Mouse (Mus musculus): ENCODE measurements at regions not wholly inside any gene's neighbourhood (a gene's known extent, or its start where the extent isn't known, plus 50 kb on each side); places are given as distances from the start of the nearest gene placed in this dataset.
"Not testable (repeated sequence)": the region's sequence is repeated elsewhere in the genome, so short reads cannot be mapped to it uniquely, and the experiment has no call there.

DNA sequence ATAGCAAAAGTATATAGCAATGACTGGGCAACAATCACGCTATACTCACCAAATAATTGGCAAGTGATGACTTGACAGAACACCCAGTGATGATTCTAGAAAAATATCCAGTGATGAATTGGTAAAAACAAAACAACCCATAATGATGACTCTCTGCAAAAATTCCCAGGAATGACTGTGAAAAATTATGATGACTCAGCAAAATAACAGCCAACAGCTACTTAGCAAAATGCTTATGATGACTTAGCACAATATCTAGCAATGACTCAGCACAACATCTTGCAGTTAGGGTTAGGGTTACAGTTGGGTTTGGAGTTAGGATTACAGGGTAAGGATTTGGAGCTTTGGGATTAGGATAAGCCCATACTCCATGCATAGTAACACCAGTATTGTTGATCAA is 232.4 kb upstream of the 1700012A03Rik start:
- no peak for DNase-seq (ENCODE audit: low spot score in 2 of 2)

DNA sequence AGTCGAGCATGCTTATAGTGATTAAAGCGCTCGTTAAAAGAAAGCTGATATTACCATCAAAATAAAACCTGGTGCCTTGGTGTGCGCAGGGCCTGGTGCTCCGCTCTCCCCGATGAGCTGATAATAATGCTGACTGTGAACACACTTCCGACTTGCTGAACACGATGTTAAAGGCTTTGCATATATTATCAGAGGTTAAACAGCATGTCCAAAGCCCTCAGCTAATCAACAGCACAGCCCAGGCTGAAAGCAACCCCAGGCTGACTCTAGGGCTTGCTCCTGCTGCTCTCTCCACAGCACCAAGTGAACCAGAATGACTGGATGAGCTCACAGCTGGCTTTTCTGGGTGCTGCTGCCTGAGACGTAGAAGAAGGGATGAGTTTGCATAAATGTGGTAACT is 238.2 kb upstream of the 1700012A03Rik start:
- no peak for DNase-seq (ENCODE audit: low spot score in 2 of 2)

- DNase-seq (ENCODE audit: low spot score in 2 of 2) = no peak
Measured at GRCm38 (mm10) chr6:31810602-31811512, 239.2 kb upstream of the 1700012A03Rik start.

GRCm38 (mm10) chr6:31804468-31804867 is 240.7 kb upstream of the Podxl start:
- not testable (repeated sequence) for DNase-seq (ENCODE audit: low spot score in 2 of 2)

DNA sequence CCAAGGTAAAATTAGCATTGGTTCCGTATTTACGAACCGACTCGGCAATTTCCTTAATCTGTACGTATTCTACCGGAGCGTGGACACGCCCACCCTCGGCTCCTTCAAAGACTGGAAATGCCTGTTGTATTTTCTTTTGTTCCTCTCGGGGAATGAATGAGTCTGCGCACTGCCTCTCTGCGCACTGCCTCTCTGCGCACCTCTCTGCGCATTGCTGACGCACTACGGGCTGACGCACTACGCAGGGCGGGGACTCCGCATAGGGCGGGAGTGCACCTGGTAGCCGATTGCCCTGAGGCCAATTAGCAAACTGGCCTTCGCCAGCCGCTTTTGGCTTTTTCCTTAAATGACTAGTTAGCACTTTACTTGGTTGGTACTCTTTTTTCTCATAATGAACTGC is 239.4 kb upstream of the Podxl start:
- not testable (repeated sequence) for DNase-seq (ENCODE audit: low spot score in 2 of 2)

- no peak for DNase-seq (ENCODE audit: low spot score in 2 of 2)
Measured at GRCm38 (mm10) chr6:31791547-31791946, 227.8 kb upstream of the Podxl start.

GRCm38 (mm10) chr6:31790906-31791305 is 227.1 kb upstream of the Podxl start:
- no peak for DNase-seq (ENCODE audit: low spot score in 2 of 2)

DNA sequence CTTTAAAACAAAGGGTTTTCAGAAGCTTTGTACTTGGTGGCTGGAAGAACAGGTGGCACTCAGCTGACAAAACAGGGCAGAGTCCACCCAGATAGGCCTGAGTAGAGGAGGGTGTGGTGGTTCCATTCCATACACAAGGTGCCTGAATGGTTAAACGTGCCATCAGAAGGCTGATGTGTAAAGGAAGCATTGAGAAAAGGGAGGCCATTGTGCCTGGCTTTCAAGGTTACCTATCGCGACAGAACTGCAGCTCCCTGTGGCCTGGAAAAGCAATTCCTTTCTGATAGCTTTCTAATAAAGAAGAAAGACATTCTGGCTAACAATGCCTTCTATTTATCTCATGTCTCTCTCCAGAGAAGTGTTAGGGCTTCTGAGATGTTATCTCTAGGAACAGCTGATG is 213.1 kb upstream of the Podxl start:
- no peak for DNase-seq (ENCODE audit: low spot score in 2 of 2)

DNA sequence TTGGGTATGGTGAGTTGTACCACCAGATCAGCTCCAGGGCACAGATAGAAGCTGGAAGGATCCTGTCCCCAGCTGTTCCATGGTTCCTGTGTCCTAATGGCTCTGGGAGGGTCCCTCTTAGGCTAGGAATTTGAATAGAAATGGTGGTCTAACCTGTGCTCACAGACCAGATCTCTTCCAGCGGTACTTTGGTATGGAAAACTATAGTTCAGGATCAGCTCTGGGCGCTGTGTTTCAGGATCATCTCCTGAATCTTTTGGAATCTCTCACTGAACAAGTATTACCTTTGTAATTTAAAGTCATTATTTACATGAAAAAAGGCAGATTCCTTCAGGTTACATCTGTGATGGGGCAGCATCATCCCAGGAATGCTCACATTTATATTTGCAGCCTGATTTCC is 208.1 kb upstream of the Podxl start:
- DNase-seq (ENCODE audit: low spot score in 2 of 2) = no peak

DNA sequence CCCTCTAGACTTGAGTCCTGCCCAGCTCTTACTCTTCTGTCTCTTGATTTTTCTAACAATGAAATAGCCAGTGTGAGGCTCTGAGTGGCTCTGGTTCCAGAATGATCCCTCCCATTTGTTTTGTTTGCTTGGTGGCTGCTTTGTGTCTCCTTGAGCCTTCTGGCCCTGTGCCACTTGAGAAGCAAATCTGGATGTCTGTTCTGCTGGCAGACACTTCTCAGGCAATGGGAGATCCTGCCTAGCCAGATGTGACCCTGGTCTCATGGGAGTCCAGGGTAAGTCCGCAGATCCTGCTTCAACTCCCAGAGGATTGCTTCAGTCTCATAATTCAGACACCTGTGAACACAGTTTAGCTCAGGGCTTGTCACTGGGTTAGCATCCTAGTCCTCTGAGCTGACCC is 181.8 kb upstream of the Podxl start:
- DNase-seq (ENCODE audit: low spot score in 2 of 2) = no peak

GRCm38 (mm10) chr6:31731391-31731790 is 167.6 kb upstream of the Podxl start:
- no peak for DNase-seq (ENCODE audit: low spot score in 2 of 2)

GRCm38 (mm10) chr6:31719614-31720013 is 155.8 kb upstream of the Podxl start:
- DNase-seq (ENCODE audit: low spot score in 2 of 2) = no peak

- no peak for DNase-seq (ENCODE audit: low spot score in 2 of 2)
Measured at GRCm38 (mm10) chr6:31718843-31719242, 155.1 kb upstream of the Podxl start.

- peak in 1 of 2 experiments; percentile 6 for DNase-seq (ENCODE audit: low spot score in 2 of 2)
Measured at GRCm38 (mm10) chr6:31717531-31717930, 153.8 kb upstream of the Podxl start.

- no peak for DNase-seq (ENCODE audit: low spot score in 2 of 2)
Measured at GRCm38 (mm10) chr6:31707256-31707655, 143.5 kb upstream of the Podxl start.

GRCm38 (mm10) chr6:31704191-31704590 is 140.4 kb upstream of the Podxl start:
- DNase-seq (ENCODE audit: low spot score in 2 of 2) = no peak

DNA sequence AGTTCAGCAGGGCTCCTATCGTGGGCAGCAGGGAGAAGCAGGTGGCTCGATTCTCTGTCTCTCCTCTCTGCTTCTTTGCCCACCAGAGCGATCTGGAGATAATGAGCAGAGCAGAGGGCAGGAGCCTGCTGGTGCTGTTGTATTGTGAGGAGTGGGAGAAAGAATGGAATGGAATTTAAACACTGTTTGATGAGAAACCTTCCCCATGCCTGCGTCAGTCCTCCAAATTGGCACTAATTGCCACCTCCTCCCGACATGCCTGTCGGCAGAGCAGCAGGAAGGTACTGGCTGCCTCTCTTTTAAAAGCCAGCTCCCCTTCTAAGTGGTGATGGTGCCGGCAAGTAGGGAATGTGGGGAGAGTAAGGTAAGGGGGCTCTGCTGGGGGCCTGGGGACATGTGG is 139.2 kb upstream of the Podxl start:
- DNase-seq (ENCODE audit: low spot score in 2 of 2) = no peak

- no peak for DNase-seq (ENCODE audit: low spot score in 2 of 2)
Measured at GRCm38 (mm10) chr6:31695885-31696284, 132.1 kb upstream of the Podxl start.

GRCm38 (mm10) chr6:31693047-31693446 is 129.3 kb upstream of the Podxl start:
- DNase-seq (ENCODE audit: low spot score in 2 of 2) = no peak

GRCm38 (mm10) chr6:31692024-31692423 is 128.2 kb upstream of the Podxl start:
- no peak for DNase-seq (ENCODE audit: low spot score in 2 of 2)

DNA sequence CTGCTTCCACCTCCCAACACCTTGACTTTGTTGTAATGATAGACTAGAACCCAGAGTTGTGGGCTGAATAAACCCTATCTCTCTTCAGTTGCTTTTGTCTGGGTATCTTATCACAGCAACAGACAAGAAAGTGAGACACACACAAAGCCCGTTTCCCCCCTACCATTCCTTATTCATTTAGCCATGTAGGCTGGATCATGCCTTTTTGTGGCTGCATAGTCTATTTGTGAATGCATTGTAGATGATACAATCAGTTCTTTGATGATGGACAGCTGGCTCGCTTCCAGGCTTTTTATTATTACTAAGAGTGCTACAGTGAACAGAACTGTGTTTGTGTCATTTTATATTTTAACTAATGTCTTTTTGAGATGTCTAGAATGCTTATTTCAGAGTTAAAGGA is 116.3 kb upstream of the Podxl start:
- DNase-seq (ENCODE audit: low spot score in 2 of 2) = no peak

- peak; percentile 11 to 29 for DNase-seq (ENCODE audit: low spot score in 2 of 2)
Measured at GRCm38 (mm10) chr6:31665671-31666486, 102.1 kb upstream of the Podxl start.

Measured in left cerebral cortex, adult 18-20 months (tissue).